Mouse (Mus musculus) lung, postnatal 0 days (tissue): ENCODE data around the gene Ypel3. TPM values are rescaled to one million over a fixed set of nuclear protein-coding genes. Genes with fewer than 3 reads are reported as not detected.
A peak's percentile ranks its signal among the peaks of the same experiment; 100 is the strongest.

Experiments
- ATAC-seq: fragments of 200-750 bp; cut with Nextera tagmentation; 2 replicates; pipeline ENCODE4 v1.8.0; 2017; ENCODE audit warnings: moderate library complexity
- DNase-seq: peaks from one replicate; pipeline ENCODE4 v3.0.0-alpha.2; 2016; ENCODE audit warnings: low spot score
- H3K27ac ChIP-seq: fragments of 300-500 bp; sonication (generic); 2 replicates; pipeline ENCODE4 v1.5.1; 2014; ENCODE audit warnings: antibody characterized with exemption, mild to moderate bottlenecking, low read length, mixed read lengths
- H3K27me3 ChIP-seq: fragments of 300-500 bp; sonication (generic); replicated peaks from 2 replicates; pipeline ENCODE4 v1.6.1; 2014; ENCODE audit warnings: low read length, mixed read lengths; ENCODE audit not compliant: insufficient read depth
- H3K36me3 ChIP-seq: fragments of 300-500 bp; sonication (generic); 2 replicates; pipeline ENCODE4 v1.6.1; 2014; ENCODE audit warnings: low read length, mixed read lengths; ENCODE audit not compliant: insufficient read depth
- H3K4me1 ChIP-seq: fragments of 300-500 bp; sonication (generic); 2 replicates; pipeline ENCODE4 v1.6.1; 2014; ENCODE audit warnings: antibody characterized with exemption, low read depth, low read length, mixed read lengths; ENCODE audit not compliant: insufficient read depth
- H3K4me2 ChIP-seq: fragments of 300-500 bp; sonication (generic); replicated peaks from 2 replicates; pipeline ENCODE4 v1.6.1; 2014; ENCODE audit warnings: low read depth, mild to moderate bottlenecking, low read length, moderate library complexity, mixed read lengths
- H3K4me3 ChIP-seq: fragments of 300-500 bp; sonication (generic); 2 replicates; pipeline ENCODE4 v1.5.1; 2014; ENCODE audit warnings: low read depth, low read length
- H3K9ac ChIP-seq: fragments of 300-500 bp; sonication (generic); replicated peaks from 2 replicates; pipeline ENCODE4 v1.6.1; 2014; ENCODE audit warnings: low read depth, mild to moderate bottlenecking
- H3K9me3 ChIP-seq: fragments of 300-500 bp; sonication (generic); 2 replicates; pipeline ENCODE4 v1.6.1; 2016; ENCODE audit warnings: low read length, mixed read lengths
- CTCF ChIP-seq: IDR thresholded peaks from 2 replicates; pipeline ENCODE4 v1.5.1; 2016; ENCODE audit warnings: antibody characterized with exemption, mild to moderate bottlenecking
- EP300 ChIP-seq: IDR thresholded peaks from 2 replicates; pipeline ENCODE4 v1.6.1; 2016; ENCODE audit warnings: antibody characterized with exemption, mild to moderate bottlenecking, control low read depth
- WGBS: fragments of 180-500 bp; shearing (Covaris S2); extraction: QIAGEN DNeasy Blood & Tissue Kit; methylation state at CpG from one replicate; pipeline ENCODE4 v1.1.7; 2014; 5-methylcytosine and 5-hydroxymethylcytosine counted together
- polyA plus RNA-seq: library from polyadenylated mRNA; unstranded; fragments of >200 nt; fragmentation: Nextera tagmentation; extraction: Ambion mirVana; gene quantifications from 2 replicates; pipeline ENCODE4 v1.2.1, GENCODE M21; 2015

Gene Ypel3
- polyA plus RNA-seq, 1 experiment from 2014 or later = 340 TPM

DNA sequence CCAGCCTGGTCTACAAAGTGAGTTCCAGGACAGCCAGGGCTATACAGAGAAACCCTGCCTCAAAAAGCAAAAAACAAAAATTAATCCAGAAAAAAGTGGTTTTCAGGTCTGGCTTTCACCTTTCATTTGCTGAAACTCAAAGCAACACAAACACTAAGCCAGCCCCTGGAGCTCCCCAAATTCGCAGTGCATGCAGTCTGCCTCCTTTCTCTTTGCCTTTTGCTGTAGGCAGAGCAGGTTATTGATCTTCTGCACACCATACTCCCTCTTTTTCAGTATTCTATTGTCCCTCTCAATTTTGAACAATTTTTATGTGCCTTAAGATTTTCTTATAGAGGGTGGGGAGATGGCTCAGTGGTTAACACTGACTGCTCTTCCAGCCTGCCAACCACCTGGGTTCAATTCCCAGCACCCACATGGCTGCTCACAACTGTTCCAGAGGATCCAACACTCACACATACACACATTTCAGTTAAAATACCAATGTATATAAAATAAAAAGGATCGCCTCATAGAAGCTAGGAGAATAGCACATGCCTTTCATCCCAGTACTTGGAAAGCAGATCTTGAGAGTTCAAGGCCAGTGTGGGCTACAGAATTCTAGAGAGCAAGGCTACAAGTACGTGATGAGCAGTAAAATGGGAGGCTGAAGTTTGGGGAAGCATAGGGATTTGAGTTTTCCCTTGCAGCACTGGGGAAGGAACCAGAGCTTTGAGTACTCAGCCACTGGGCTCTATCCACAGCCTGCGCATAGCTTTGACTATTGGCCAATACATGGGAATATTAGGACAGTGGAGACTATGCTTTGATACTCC is 16.9 kb downstream of the Ypel3 start:
- ATAC-seq (no peak), DNase-seq (no peak)
- peaks cover 15% of the 10 kb centered on the region; the same call in 1 of the 2 replicates for H3K4me1 ChIP-seq
- H3K36me3 ChIP-seq = peaks cover 27% of the 10 kb centered on the region
- no peaks in the 10 kb centered on the region for H3K9me3 ChIP-seq
- no peak overlapping the region for H3K4me3 ChIP-seq
- H3K27ac ChIP-seq = peak overlapping the region; percentile 98; the same call in 1 of the 2 replicates
- no peaks in the 10 kb centered on the region for H3K27me3 ChIP-seq
- no peak overlapping the region for H3K4me2 ChIP-seq
- 73% methylated on average over 4 of the region's 4 CpGs for WGBS
- H3K9ac ChIP-seq = no peak overlapping the region
- TF ChIP-seq CTCF (no peak), EP300 (no peak)

DNA sequence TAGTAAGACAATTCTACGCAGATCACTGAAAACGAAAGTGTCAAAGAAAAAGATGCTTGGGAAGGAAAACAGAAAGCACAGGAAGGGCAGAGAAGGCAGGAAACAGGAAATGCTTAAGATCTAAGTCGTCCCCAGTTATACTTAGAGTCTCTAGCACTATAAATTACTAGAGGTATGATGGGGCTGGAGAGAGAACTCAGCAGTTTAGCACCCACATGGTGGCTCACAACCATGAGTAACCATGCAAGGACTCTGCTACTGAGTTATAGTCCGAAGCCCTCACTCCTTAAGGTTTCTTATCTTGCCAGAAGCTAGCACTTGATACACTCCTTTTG is 17.5 kb downstream of the Ypel3 start:
- Histone ChIP-seq H3K27me3 (no peaks in the 10 kb centered on the region), H3K36me3 (peaks cover 27% of the 10 kb centered on the region), H3K9me3 (no peaks in the 10 kb centered on the region), H3K4me1 (peaks cover 15% of the 10 kb centered on the region; the same call in 1 of the 2 replicates), H3K9ac (no peak overlapping the region), H3K27ac (no peak overlapping the region; the same call in 1 of the 2 replicates), H3K4me3 (no peak overlapping the region), H3K4me2 (no peak overlapping the region)
- TF ChIP-seq CTCF (no peak), EP300 (no peak)
- ATAC-seq = no peak
- 55% methylated on average over 4 of the region's 4 CpGs for WGBS
- DNase-seq = no peak

DNA sequence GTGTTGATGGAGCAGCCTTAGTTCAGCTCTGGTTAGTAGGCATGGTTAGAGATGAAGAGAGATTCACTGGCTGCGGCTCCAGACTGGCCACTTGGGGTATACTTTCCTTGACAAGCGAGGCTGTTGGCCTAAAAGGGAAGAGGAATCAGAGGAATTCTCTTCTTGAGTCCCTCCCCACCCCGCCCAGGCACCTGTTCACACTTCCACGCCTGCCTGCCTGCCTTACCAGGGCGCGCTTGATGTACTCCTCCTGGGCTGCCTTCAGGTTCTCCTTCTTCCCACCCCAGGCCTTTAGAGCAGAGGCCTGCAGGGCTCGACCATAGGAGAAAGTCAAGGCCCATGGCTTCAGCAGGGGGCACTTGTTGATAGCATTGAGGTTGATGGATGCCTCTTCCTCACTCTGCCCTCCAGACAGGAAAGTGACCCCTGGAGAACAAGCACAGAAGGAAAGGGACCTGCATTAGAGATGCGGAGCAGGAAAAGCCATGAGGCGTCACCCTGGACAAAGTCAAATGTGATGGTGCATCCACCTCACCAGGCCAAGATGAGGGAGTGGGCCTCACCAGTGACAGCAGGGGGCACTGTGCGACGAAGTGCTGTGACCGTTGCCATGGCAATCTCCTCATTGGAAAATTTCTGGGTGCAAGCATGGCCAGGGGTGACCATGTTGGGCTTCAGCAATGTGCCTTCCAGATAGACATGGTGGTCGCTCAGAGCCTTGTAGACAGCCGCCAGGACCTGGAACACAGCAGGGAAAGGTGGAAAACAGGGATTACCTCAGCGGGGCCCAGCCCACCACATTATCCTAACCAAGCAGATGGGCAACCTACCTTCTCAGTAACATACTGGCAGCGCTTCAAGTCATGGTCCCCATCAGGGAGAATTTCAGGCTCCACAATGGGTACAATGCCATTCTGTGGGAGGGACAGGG is 18.9 kb downstream of the Ypel3 start:
- Histone ChIP-seq H3K4me3 (no peak overlapping the region), H3K9me3 (no peaks in the 10 kb centered on the region), H3K9ac (no peak overlapping the region), H3K27ac (no peak overlapping the region), H3K27me3 (no peaks in the 10 kb centered on the region), H3K4me2 (no peak overlapping the region), H3K4me1 (peaks cover 15% of the 10 kb centered on the region; the same call in 1 of the 2 replicates), H3K36me3 (peaks cover 19% of the 10 kb centered on the region; the same call in 1 of the 2 replicates)
- 79% methylated on average over 16 of the region's 16 CpGs for WGBS
- DNase-seq = no peak
- no peak for ATAC-seq
- TF ChIP-seq CTCF = peak; percentile 29; the same call in 1 of the 2 replicates
- no peak for TF ChIP-seq EP300

DNA sequence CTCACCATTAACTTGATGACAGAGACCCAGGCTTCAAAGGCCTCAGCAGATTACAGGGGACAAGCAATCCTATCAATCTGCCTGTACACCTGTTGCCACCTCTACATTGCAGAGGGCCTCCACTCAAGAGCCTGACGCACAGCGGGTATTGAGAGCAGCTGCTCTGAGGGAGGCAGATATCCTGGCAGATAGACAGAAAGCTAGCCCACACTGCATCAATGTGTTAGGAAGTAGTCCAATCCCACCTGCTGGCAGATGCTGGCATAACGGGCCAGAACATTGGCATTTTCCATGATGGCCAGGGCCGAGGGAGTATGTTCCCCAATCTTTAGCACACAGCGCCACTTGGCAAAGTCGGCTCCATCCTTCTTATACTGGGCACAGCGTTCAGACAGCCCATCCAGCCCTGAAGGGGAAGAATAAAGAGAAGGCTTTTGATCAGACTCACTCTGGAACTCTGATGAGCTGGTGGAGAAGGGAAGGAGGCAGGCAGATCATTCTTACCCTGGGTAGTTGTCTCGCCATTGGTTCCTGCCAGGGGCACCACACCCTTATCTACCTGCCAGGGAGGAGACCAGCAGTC is 19.7 kb downstream of the Ypel3 start:
- Histone ChIP-seq H3K27ac (no peak overlapping the region), H3K36me3 (peaks cover 19% of the 10 kb centered on the region; the same call in 1 of the 2 replicates), H3K4me1 (peaks cover 12% of the 10 kb centered on the region; the same call in 1 of the 2 replicates), H3K27me3 (no peaks in the 10 kb centered on the region), H3K9ac (no peak overlapping the region), H3K4me3 (no peak overlapping the region), H3K9me3 (no peaks in the 10 kb centered on the region), H3K4me2 (no peak overlapping the region)
- DNase-seq (peak; percentile 53), ATAC-seq (no peak)
- 65% methylated on average over 8 of the region's 8 CpGs for WGBS
- TF ChIP-seq CTCF = peak; percentile 60
- TF ChIP-seq EP300 = no peak

DNA sequence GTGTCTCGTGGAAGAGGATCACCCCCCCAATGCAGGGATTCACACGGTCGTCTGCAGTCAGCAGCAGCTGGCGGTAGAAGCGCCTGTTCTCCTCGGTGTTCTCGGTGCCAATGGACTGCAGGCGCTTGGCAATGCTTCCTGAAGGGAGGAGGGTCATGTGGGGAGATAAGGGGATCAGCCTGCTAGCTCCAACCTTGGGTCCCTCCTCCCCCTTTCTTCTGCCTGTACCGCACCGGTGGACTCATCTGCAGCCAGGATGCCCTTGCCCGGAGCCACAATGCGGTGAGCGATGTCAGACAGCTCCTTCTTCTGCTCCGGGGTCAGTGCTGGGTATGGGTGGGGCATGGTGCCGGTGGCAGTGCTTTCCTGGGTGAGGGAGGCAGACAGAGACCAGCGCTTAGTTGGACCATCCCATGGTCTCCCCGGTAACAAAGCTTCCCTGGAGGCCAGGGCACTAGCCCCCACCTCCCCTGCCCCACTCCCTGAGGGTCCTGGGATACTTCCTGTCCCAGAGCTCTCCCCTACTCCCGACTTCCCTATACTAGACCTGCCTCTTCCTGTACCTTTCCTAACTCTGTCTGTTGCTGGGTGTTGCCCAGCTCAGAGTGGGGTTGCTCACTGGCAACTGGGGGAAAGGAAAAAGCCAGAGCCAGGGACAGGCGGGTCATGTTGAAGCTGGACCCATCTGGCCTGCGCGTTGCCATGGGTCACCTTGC is 20.8 kb downstream of the Ypel3 start, which contains the start of gene Fam57b:
Gene Fam57b, plus strand, starts transcription at position 258 of the 716 bp plus-strand sequence.
- ATAC-seq (no peak), DNase-seq (peak; percentile 66)
- Histone ChIP-seq H3K27ac (peak within 1 kb of the TSS; percentile 90), H3K9ac (peak within 1 kb of the TSS; percentile 71), H3K27me3 (no peaks in the 10 kb centered on the region), H3K9me3 (no peaks in the 10 kb centered on the region), H3K4me2 (peak within 1 kb of the TSS; percentile 77), H3K4me3 (peak within 1 kb of the TSS; percentile 76), H3K36me3 (peaks cover 19% of the 10 kb centered on the region; the same call in 1 of the 2 replicates), H3K4me1 (peaks cover 12% of the 10 kb centered on the region; the same call in 1 of the 2 replicates)
- WGBS = 19% methylated on average over 21 of the region's 21 CpGs
- no peak for TF ChIP-seq CTCF
- no peak for TF ChIP-seq EP300
